Mouse (Mus musculus) liver, adult 2 months (tissue): Measurements from ENCODE around the gene Plbd1. TPM values are rescaled to one million over a fixed set of nuclear protein-coding genes. Genes with fewer than 3 reads are reported as not detected.
A peak's percentile ranks its signal among the peaks of the same experiment; 100 is the strongest.

Experiments
- DNase-seq: peaks from one replicate; pipeline ENCODE4 v3.0.0-alpha.2; 2011; ENCODE audit warnings: low read depth, low spot score; ENCODE audit errors: extremely low read depth
- H3K27ac ChIP-seq: fragments of 200-500 bp; replicated peaks from 2 replicates; pipeline ENCODE4 v1.5.1; 2012; ENCODE audit warnings: low read depth, mild to moderate bottlenecking, control low read depth, inconsistent platforms, low read length; ENCODE audit not compliant: insufficient read depth
- H3K27me3 ChIP-seq: fragments of 200-500 bp; 2 replicates; pipeline ENCODE4 v1.6.1; 2012; ENCODE audit warnings: mild to moderate bottlenecking, moderate library complexity, low read length, inconsistent platforms; ENCODE audit not compliant: control insufficient read depth, insufficient read depth
- H3K36me3 ChIP-seq: fragments of 200-500 bp; 2 replicates; pipeline ENCODE4 v1.6.1; 2012; ENCODE audit warnings: low read length, inconsistent platforms; ENCODE audit not compliant: control insufficient read depth, insufficient read depth
- H3K4me1 ChIP-seq: fragments of 200-500 bp; 2 replicates; pipeline ENCODE4 v1.6.1; 2011; ENCODE audit warnings: low read length; ENCODE audit not compliant: control insufficient read depth, insufficient read depth
- H3K4me3 ChIP-seq: fragments of 200-500 bp; 2 replicates; pipeline ENCODE4 v1.5.1; 2011; ENCODE audit warnings: low read depth, mild to moderate bottlenecking, control low read depth, low read length, moderate library complexity; ENCODE audit not compliant: insufficient read depth
- H3K79me2 ChIP-seq: fragments of 200-500 bp; 2 replicates; pipeline ENCODE4 v1.6.1; 2012; ENCODE audit warnings: inconsistent platforms, mild to moderate bottlenecking, low read length, moderate library complexity; ENCODE audit not compliant: control insufficient read depth, insufficient read depth
- H3K9ac ChIP-seq: fragments of 200-500 bp; 2 replicates; pipeline ENCODE4 v1.6.1; 2012; ENCODE audit warnings: low read depth, mild to moderate bottlenecking, control low read depth, inconsistent platforms, low read length
- CTCF ChIP-seq: fragments of 200-500 bp; IDR thresholded peaks from 2 replicates; pipeline ENCODE4 v1.5.1; 2011; ENCODE audit warnings: low read depth, low read length, control low read depth
- POLR2A ChIP-seq: fragments of 200-500 bp; IDR thresholded peaks from 2 replicates; pipeline ENCODE4 v1.6.1; 2011; ENCODE audit warnings: low read length, control low read depth; ENCODE audit not compliant: insufficient read depth; ENCODE audit errors: extremely low read depth
- WGBS: fragments of 180-500 bp; shearing (Covaris S2); methylation state at CpG from one replicate; pipeline ENCODE4 v1.1.7; 2018; 5-methylcytosine and 5-hydroxymethylcytosine counted together
- polyA plus RNA-seq: library from polyadenylated mRNA; depleted of rRNA; stranded (reverse); fragments of >200 nt; gene quantifications from 2 replicates; pipeline ENCODE4 v1.2.3, GENCODE M21; 2012
- total RNA-seq: library from RNA; depleted of rRNA; stranded (reverse); fragments of >200 nt; gene quantifications from 2 replicates; pipeline ENCODE4 v1.2.3, GENCODE M21; 2014

Plbd1 gene
- total and polyA plus RNA-seq, 2 experiments = 31.4 to 53.5 TPM

- no peak overlapping the region for H3K27ac ChIP-seq
- no peaks in the 10 kb centered on the region for H3K36me3 ChIP-seq
- no peak overlapping the region for H3K4me3 ChIP-seq
- no peaks in the 10 kb centered on the region for H3K79me2 ChIP-seq
- TF ChIP-seq CTCF (no peak), POLR2A (no peak)
- DNase-seq = no peak
- H3K4me1 ChIP-seq = no peaks in the 10 kb centered on the region
- 92% methylated on average over 6 of the region's 6 CpGs for WGBS
- no peaks in the 10 kb centered on the region for H3K27me3 ChIP-seq
- no peak overlapping the region for H3K9ac ChIP-seq
Measured at GRCm38 (mm10) chr6:136674935-136675334, 13.2 kb upstream of the Plbd1 start.

- Histone ChIP-seq H3K27me3 (no peaks in the 10 kb centered on the region), H3K4me3 (no peak overlapping the region), H3K36me3 (no peaks in the 10 kb centered on the region), H3K27ac (no peak overlapping the region), H3K9ac (no peak overlapping the region), H3K4me1 (no peaks in the 10 kb centered on the region), H3K79me2 (no peaks in the 10 kb centered on the region)
- no peak for DNase-seq
- TF ChIP-seq POLR2A (no peak), CTCF (no peak)
- 51% methylated on average over 7 of the region's 7 CpGs for WGBS
Measured at GRCm38 (mm10) chr6:136672467-136672866, 10.7 kb upstream of the Plbd1 start.

- no peak for TF ChIP-seq POLR2A
- no peak for TF ChIP-seq CTCF
- Histone ChIP-seq H3K36me3 (no peaks in the 10 kb centered on the region), H3K4me3 (no peak overlapping the region), H3K27ac (no peak overlapping the region), H3K9ac (no peak overlapping the region), H3K27me3 (no peaks in the 10 kb centered on the region), H3K79me2 (no peaks in the 10 kb centered on the region), H3K4me1 (no peaks in the 10 kb centered on the region)
- WGBS = 77% methylated on average over 5 of the region's 5 CpGs
- no peak for DNase-seq
Measured at GRCm38 (mm10) chr6:136669274-136669673, 7.5 kb upstream of the Plbd1 start.

- H3K9ac ChIP-seq = no peak overlapping the region
- H3K79me2 ChIP-seq = no peaks in the 10 kb centered on the region
- H3K36me3 ChIP-seq = no peaks in the 10 kb centered on the region
- no peak overlapping the region for H3K4me3 ChIP-seq
- no peak overlapping the region for H3K27ac ChIP-seq
- no peak for TF ChIP-seq CTCF
- TF ChIP-seq POLR2A = no peak
- DNase-seq = no peak
- no peaks in the 10 kb centered on the region for H3K27me3 ChIP-seq
- WGBS = 73% methylated on average over 14 of the region's 14 CpGs
- H3K4me1 ChIP-seq = no peaks in the 10 kb centered on the region
Measured at GRCm38 (mm10) chr6:136668266-136668986, 6.7 kb upstream of the Plbd1 start.

GRCm38 (mm10) chr6:136662063-136662462 lies 335 bp upstream of the Plbd1 start:
- no peaks in the 10 kb centered on the region for H3K27me3 ChIP-seq
- H3K27ac ChIP-seq = peak overlapping the region; percentile 72

More at GRCm38 (mm10) chr6:136662063-136662462, 335 bp upstream of the Plbd1 start:
- peak overlapping the region; percentile 53; the same call in 1 of the 2 replicates for H3K4me3 ChIP-seq
- TF ChIP-seq CTCF (no peak), POLR2A (no peak)
- 57% methylated on average over 11 of the region's 11 CpGs for WGBS
- H3K36me3 ChIP-seq = no peaks in the 10 kb centered on the region
- DNase-seq = no peak
- H3K9ac ChIP-seq = peak overlapping the region; percentile 46
- H3K79me2 ChIP-seq = no peaks in the 10 kb centered on the region; the same call in 1 of the 2 replicates
- H3K4me1 ChIP-seq = peaks cover 3% of the 10 kb centered on the region; the same call in 1 of the 2 replicates
